Mouse (Mus musculus): Measurements from ENCODE around the gene Papolb. TPM values are rescaled to one million over a fixed set of nuclear protein-coding genes. Genes with fewer than 3 reads are reported as not detected.

Gene Papolb
- polyA plus RNA-seq, 1 experiment from 2014 or later = not detected

- H3K27ac ChIP-seq (replicated peaks) = no peak overlapping the region
- H3K4me2 ChIP-seq (replicated peaks; ENCODE audit: low read depth) = no peak overlapping the region
- H3K9me3 ChIP-seq (ENCODE audit: control insufficient read depth, low read length) = no peaks in the 10 kb centered on the region
- no peak overlapping the region for H3K9ac ChIP-seq (ENCODE audit: low read length)
- 22% methylated on average over 21 of the region's 21 CpGs for WGBS
- no peak overlapping the region for H3K4me3 ChIP-seq (ENCODE audit: low read depth, low read length)
- DNase-seq (ENCODE audit: low spot score) = peak; percentile 66
- no peak for TF ChIP-seq EP300 (optimal IDR thresholded peaks at IDR 0.05)
- TF ChIP-seq CTCF (IDR thresholded peaks at IDR 0.05; ENCODE audit: low read depth) = peak; percentile 82
- ATAC-seq (ENCODE audit: low FRiP score, low TSS enrichment) = peak; percentile 81
- H3K27me3 ChIP-seq (ENCODE audit: control insufficient read depth, insufficient read depth, low read length) = no peaks in the 10 kb centered on the region
- no peaks in the 10 kb centered on the region for H3K36me3 ChIP-seq (ENCODE audit: control insufficient read depth, insufficient read depth, low read length)
- no peaks in the 10 kb centered on the region for H3K4me1 ChIP-seq (replicated peaks; ENCODE audit: control insufficient read depth, insufficient read depth)
Observed at GRCm38 (mm10) chr5:142557397-142558067, 27.7 kb upstream of the Papolb start.

- TF ChIP-seq CTCF (IDR thresholded peaks at IDR 0.05; ENCODE audit: low read depth) (no peak), EP300 (optimal IDR thresholded peaks at IDR 0.05) (no peak)
- H3K27me3 ChIP-seq (ENCODE audit: control insufficient read depth, insufficient read depth, low read length) = no peaks in the 10 kb centered on the region
- H3K9me3 ChIP-seq (ENCODE audit: control insufficient read depth, low read length) = no peaks in the 10 kb centered on the region
- no peaks in the 10 kb centered on the region for H3K36me3 ChIP-seq (ENCODE audit: control insufficient read depth, insufficient read depth, low read length)
- H3K27ac ChIP-seq (replicated peaks) = no peak overlapping the region
- H3K4me2 ChIP-seq (replicated peaks; ENCODE audit: low read depth) = no peak overlapping the region
- no peak for DNase-seq (ENCODE audit: low spot score)
- no peak overlapping the region for H3K4me3 ChIP-seq (ENCODE audit: low read depth, low read length)
- H3K9ac ChIP-seq (ENCODE audit: low read length) = no peak overlapping the region
- H3K4me1 ChIP-seq (replicated peaks; ENCODE audit: control insufficient read depth, insufficient read depth) = no peaks in the 10 kb centered on the region
- ATAC-seq (ENCODE audit: low FRiP score, low TSS enrichment) = no peak
- 95% methylated on average over 4 of the region's 4 CpGs for WGBS
Observed at GRCm38 (mm10) chr5:142556721-142557120, 26.8 kb upstream of the Papolb start.

- ATAC-seq (ENCODE audit: low FRiP score, low TSS enrichment) = no peak
- Histone ChIP-seq H3K27ac (replicated peaks) (no peak overlapping the region), H3K4me1 (replicated peaks; ENCODE audit: control insufficient read depth, insufficient read depth) (no peaks in the 10 kb centered on the region), H3K36me3 (ENCODE audit: control insufficient read depth, insufficient read depth, low read length) (no peaks in the 10 kb centered on the region), H3K27me3 (ENCODE audit: control insufficient read depth, insufficient read depth, low read length) (no peaks in the 10 kb centered on the region), H3K9me3 (ENCODE audit: control insufficient read depth, low read length) (no peaks in the 10 kb centered on the region), H3K4me3 (ENCODE audit: low read depth, low read length) (no peak overlapping the region), H3K9ac (ENCODE audit: low read length) (no peak overlapping the region), H3K4me2 (replicated peaks; ENCODE audit: low read depth) (no peak overlapping the region)
- DNase-seq (ENCODE audit: low spot score) = no peak
- 77% methylated on average over 5 of the region's 5 CpGs for WGBS
- no peak for TF ChIP-seq EP300 (optimal IDR thresholded peaks at IDR 0.05)
- TF ChIP-seq CTCF (IDR thresholded peaks at IDR 0.05; ENCODE audit: low read depth) = no peak
Observed at GRCm38 (mm10) chr5:142555866-142556265, 26.0 kb upstream of the Papolb start.

- no peaks in the 10 kb centered on the region; the same call in 1 of the 2 replicates for H3K4me1 ChIP-seq (replicated peaks; ENCODE audit: control insufficient read depth, insufficient read depth)
- H3K4me3 ChIP-seq (ENCODE audit: low read depth, low read length) = peak within 1 kb of the TSS; percentile 57
- TF ChIP-seq EP300 (optimal IDR thresholded peaks at IDR 0.05) = no peak
- peak; percentile 86 for TF ChIP-seq CTCF (IDR thresholded peaks at IDR 0.05; ENCODE audit: low read depth)
- ATAC-seq (ENCODE audit: low FRiP score, low TSS enrichment) = peak; percentile 98
- peak within 1 kb of the TSS; percentile 45 for H3K9ac ChIP-seq (ENCODE audit: low read length)
- peak within 1 kb of the TSS; percentile 97 for H3K4me2 ChIP-seq (replicated peaks; ENCODE audit: low read depth)
- DNase-seq (ENCODE audit: low spot score) = peak; percentile 98
- H3K27ac ChIP-seq (replicated peaks) = 0 out of 2 replicates have a peak within 1 kb of the TSS, but pooled peaks have one; percentile 40
- H3K36me3 ChIP-seq (ENCODE audit: control insufficient read depth, insufficient read depth, low read length) = no peaks in the 10 kb centered on the region
- H3K27me3 ChIP-seq (ENCODE audit: control insufficient read depth, insufficient read depth, low read length) = no peaks in the 10 kb centered on the region
- 2% methylated on average over 78 of the region's 80 CpGs for WGBS
- H3K9me3 ChIP-seq (ENCODE audit: control insufficient read depth, low read length) = no peaks in the 10 kb centered on the region
Observed at GRCm38 (mm10) chr5:142550706-142551652, 21.1 kb upstream of the Papolb start, which contains the start of gene Radil. Radil (minus strand) TSS chr5:142551098.

- ATAC-seq (ENCODE audit: low FRiP score, low TSS enrichment) (0 out of 2 replicates have a peak, but pooled peaks have one; percentile 1), DNase-seq (ENCODE audit: low spot score) (peak; percentile 23)
- no peaks in the 10 kb centered on the region; the same call in 1 of the 2 replicates for H3K4me1 ChIP-seq (replicated peaks; ENCODE audit: control insufficient read depth, insufficient read depth)
- no peak for TF ChIP-seq CTCF (IDR thresholded peaks at IDR 0.05; ENCODE audit: low read depth)
- TF ChIP-seq EP300 (optimal IDR thresholded peaks at IDR 0.05) = no peak
- H3K9ac ChIP-seq (ENCODE audit: low read length) = peak overlapping the region; percentile 45
- peak overlapping the region; percentile 97 for H3K4me2 ChIP-seq (replicated peaks; ENCODE audit: low read depth)
- 3% methylated on average over 31 of the region's 31 CpGs for WGBS
- H3K27ac ChIP-seq (replicated peaks) = 0 out of 2 replicates have a peak overlapping the region, but pooled peaks have one; percentile 40
- H3K9me3 ChIP-seq (ENCODE audit: control insufficient read depth, low read length) = no peaks in the 10 kb centered on the region
- peak overlapping the region; percentile 57 for H3K4me3 ChIP-seq (ENCODE audit: low read depth, low read length)
- no peaks in the 10 kb centered on the region for H3K36me3 ChIP-seq (ENCODE audit: control insufficient read depth, insufficient read depth, low read length)
- no peaks in the 10 kb centered on the region for H3K27me3 ChIP-seq (ENCODE audit: control insufficient read depth, insufficient read depth, low read length)
Observed at GRCm38 (mm10) chr5:142549961-142550705, 20.3 kb upstream of the Papolb start.
